Comparison of ENCODE assay signal across 8 mouse cellular contexts in genomic region chr9:50658941-50659388, GRCm38 (mm10). TPM values are rescaled to one million over a fixed set of nuclear protein-coding genes. Genes with fewer than 3 reads are reported as not detected.
A peak's percentile ranks its signal among the peaks of the same experiment; 100 is the strongest.
DNase-seq lines count a peak whose midpoint lies in the region; ATAC-seq and TF ChIP-seq lines count a peak whose summit lies in the region.

No protein-coding gene starts in this region.

- peak overlapping the region; percentile 73 for H3K4me2 ChIP-seq in heart, embryonic 12.5 days
- peak overlapping the region; percentile 77 for H3K4me2 ChIP-seq in intestine, embryonic 16.5 days (ENCODE audit: low read depth, low read length)
- H3K4me2 ChIP-seq in midbrain, postnatal 0 days (ENCODE audit: low read depth, low read length, poor library complexity, severe bottlenecking): peak overlapping the region; percentile 58

- peak; percentile 60 for ATAC-seq in heart, embryonic 12.5 days (ENCODE audit: insufficient number of reproducible peaks, low FRiP score)
- ATAC-seq in intestine, embryonic 16.5 days: peak; percentile 49
- peak; percentile 66 for ATAC-seq in midbrain, postnatal 0 days (ENCODE audit: low FRiP score)

- peaks cover 14% of the 10 kb centered on the region for H3K4me1 ChIP-seq in heart, embryonic 12.5 days (replicated peaks)
- H3K4me1 ChIP-seq in brown adipose tissue, adult 24 weeks (ENCODE audit: control insufficient read depth, insufficient read depth, insufficient read length, low read length): no peaks in the 10 kb centered on the region
- H3K4me1 ChIP-seq in intestine, embryonic 16.5 days (ENCODE audit: control insufficient read depth, insufficient read depth, low read length): peaks cover 14% of the 10 kb centered on the region
- 0 out of 2 replicates have a peak, but pooled peaks cover 2% of the 10 kb centered on the region for H3K4me1 ChIP-seq in midbrain, postnatal 0 days (ENCODE audit: insufficient read depth, low read length)

- TF ChIP-seq CTCF in midbrain, postnatal 0 days (IDR thresholded peaks at IDR 0.05): no peak

- WGBS in heart, embryonic 12.5 days: 0% methylated on average over 26 of the region's 28 CpGs
- under 1% methylated on average over 28 of the region's 28 CpGs for WGBS in intestine, embryonic 16.5 days
- under 1% methylated on average over 22 of the region's 28 CpGs for WGBS in midbrain, postnatal 0 days

- H3K9ac ChIP-seq in heart, embryonic 12.5 days: peak overlapping the region; percentile 97
- peak overlapping the region; percentile 95 for H3K9ac ChIP-seq in intestine, embryonic 16.5 days (ENCODE audit: low read depth, low read length)
- H3K9ac ChIP-seq in midbrain, postnatal 0 days (replicated peaks; ENCODE audit: low read length, poor library complexity, severe bottlenecking): peak overlapping the region; percentile 95

- peaks cover 33% of the 10 kb centered on the region for H3K36me3 ChIP-seq in heart, embryonic 12.5 days
- H3K36me3 ChIP-seq in intestine, embryonic 16.5 days (ENCODE audit: control insufficient read depth, insufficient read depth, low read length): no peaks in the 10 kb centered on the region
- H3K36me3 ChIP-seq in midbrain, postnatal 0 days (ENCODE audit: insufficient read depth, low read length): no peaks in the 10 kb centered on the region; the same call in 1 of the 2 replicates

- peak overlapping the region; percentile 98 for H3K4me3 ChIP-seq in heart, embryonic 12.5 days
- H3K4me3 ChIP-seq in brown adipose tissue, adult 24 weeks (ENCODE audit: insufficient read depth, low read depth, low read length): peak overlapping the region; percentile 69
- H3K4me3 ChIP-seq in intestine, embryonic 16.5 days (ENCODE audit: low read length): peak overlapping the region; percentile 98
- H3K4me3 ChIP-seq in midbrain, postnatal 0 days (ENCODE audit: low read depth, low read length): peak overlapping the region; percentile 94

- H3K9me3 ChIP-seq in heart, embryonic 12.5 days (replicated peaks): no peaks in the 10 kb centered on the region
- no peaks in the 10 kb centered on the region for H3K9me3 ChIP-seq in intestine, embryonic 16.5 days (ENCODE audit: control insufficient read depth, low read length)
- H3K9me3 ChIP-seq in midbrain, postnatal 0 days (ENCODE audit: low read length): no peaks in the 10 kb centered on the region

- no peaks in the 10 kb centered on the region for H3K27me3 ChIP-seq in heart, embryonic 12.5 days (replicated peaks)
- H3K27me3 ChIP-seq in intestine, embryonic 16.5 days (replicated peaks; ENCODE audit: control insufficient read depth, insufficient read depth, low read length): no peaks in the 10 kb centered on the region
- H3K27me3 ChIP-seq in midbrain, postnatal 0 days (ENCODE audit: insufficient read depth, low read length): no peaks in the 10 kb centered on the region

- no peak for DNase-seq in heart, adult 9 months (ENCODE audit: low spot score in 2 of 2)
- DNase-seq in CD8-positive naive resting alpha-beta T cell, adult 2 months (ENCODE audit: low read depth in 2 of 2, low spot score in 2 of 2): peak; percentile 0 to 1
- DNase-seq in midbrain, postnatal 0 days (ENCODE audit: low spot score): peak; percentile 22
- no peak for DNase-seq in spleen, adult 18-20 months
- DNase-seq in adrenal gland, adult 8-10 months: no peak

- peak overlapping the region; percentile 86 for H3K27ac ChIP-seq in heart, embryonic 12.5 days (ENCODE audit: poor library complexity, severe bottlenecking)
- H3K27ac ChIP-seq in brown adipose tissue, adult 24 weeks (replicated peaks; ENCODE audit: low read depth, low read length): peak overlapping the region; percentile 78
- peak overlapping the region; percentile 80 for H3K27ac ChIP-seq in intestine, embryonic 16.5 days (ENCODE audit: low read length)
- H3K27ac ChIP-seq in midbrain, postnatal 0 days (ENCODE audit: low read depth, low read length): peak overlapping the region; percentile 84

RNA-seq across cellular contexts. Expression of gene Dlat, which starts 0.6 kb away (rescaled TPM):
- 138 and 147 TPM in 2 replicates for polyA plus RNA-seq in heart, embryonic 12.5 days (2016; fragmentation: Nextera tagmentation; extraction: Ambion mirVana)
- 497 and 703 TPM in 2 replicates for polyA plus RNA-seq in brown adipose tissue, adult 24 weeks (2012; ENCODE audit: insufficient read depth, insufficient read length, missing spikeins)
- 61.0 and 63.7 TPM in 2 replicates for polyA plus RNA-seq in intestine, embryonic 16.5 days (2015; fragmentation: Nextera tagmentation; extraction: Ambion mirVana)
- 67.4 and 70.3 TPM in 2 replicates for total RNA-seq in midbrain, postnatal 0 days (2014; rRNA removed)
- 58.7 and 59.1 TPM in 2 replicates for polyA plus RNA-seq in midbrain, postnatal 0 days (2015; fragmentation: Nextera tagmentation; extraction: Ambion mirVana)
- total RNA-seq in adrenal gland, adult 8-10 months (2022): 100 to 1,000 TPM in 2 of 4 experiments, 10 to 100 TPM in 2; 71.5 to 123 (median 102) TPM

RNA-seq across cellular contexts. Expression of gene Nkapd1, which starts 41.7 kb away (rescaled TPM):
- polyA plus RNA-seq in heart, embryonic 12.5 days (2016; fragmentation: Nextera tagmentation; extraction: Ambion mirVana): 20.4 and 21.0 TPM in 2 replicates
- polyA plus RNA-seq in brown adipose tissue, adult 24 weeks (2012; ENCODE audit: insufficient read depth, insufficient read length, missing spikeins): 7.6 and 20.6 TPM in 2 replicates
- polyA plus RNA-seq in intestine, embryonic 16.5 days (2015; fragmentation: Nextera tagmentation; extraction: Ambion mirVana): 13.8 and 17.1 TPM in 2 replicates
- total RNA-seq in midbrain, postnatal 0 days (2014; rRNA removed): 10.9 and 19.3 TPM in 2 replicates
- polyA plus RNA-seq in midbrain, postnatal 0 days (2015; fragmentation: Nextera tagmentation; extraction: Ambion mirVana): 18.7 and 22.5 TPM in 2 replicates
- 10 to 100 TPM; 16.8 to 24.3 (median 22.4) TPM for total RNA-seq in adrenal gland, adult 8-10 months (2022)

RNA-seq across cellular contexts. Expression of gene Pih1d2, which starts 41.8 kb away (rescaled TPM):
- 2.5 and 3.0 TPM in 2 replicates for polyA plus RNA-seq in heart, embryonic 12.5 days (2016; fragmentation: Nextera tagmentation; extraction: Ambion mirVana)
- 1.0 and 2.8 TPM in 2 replicates for polyA plus RNA-seq in brown adipose tissue, adult 24 weeks (2012; ENCODE audit: insufficient read depth, insufficient read length, missing spikeins)
- 2.2 and 2.4 TPM in 2 replicates for polyA plus RNA-seq in intestine, embryonic 16.5 days (2015; fragmentation: Nextera tagmentation; extraction: Ambion mirVana)
- total RNA-seq in midbrain, postnatal 0 days (2014; rRNA removed): 1.3 and 15.0 TPM in 2 replicates
- 3.3 and 6.1 TPM in 2 replicates for polyA plus RNA-seq in midbrain, postnatal 0 days (2015; fragmentation: Nextera tagmentation; extraction: Ambion mirVana)
- 1 to 10 TPM; 2.5 to 3.5 (median 3.0) TPM for total RNA-seq in adrenal gland, adult 8-10 months (2022)

RNA-seq across cellular contexts. Expression of gene Timm8b, which starts 55.3 kb away (rescaled TPM):
- polyA plus RNA-seq in heart, embryonic 12.5 days (2016; fragmentation: Nextera tagmentation; extraction: Ambion mirVana): 290 and 305 TPM in 2 replicates
- 395 and 454 TPM in 2 replicates for polyA plus RNA-seq in brown adipose tissue, adult 24 weeks (2012; ENCODE audit: insufficient read depth, insufficient read length, missing spikeins)
- 296 and 314 TPM in 2 replicates for polyA plus RNA-seq in intestine, embryonic 16.5 days (2015; fragmentation: Nextera tagmentation; extraction: Ambion mirVana)
- total RNA-seq in midbrain, postnatal 0 days (2014; rRNA removed): 185 and 193 TPM in 2 replicates
- 404 and 419 TPM in 2 replicates for polyA plus RNA-seq in midbrain, postnatal 0 days (2015; fragmentation: Nextera tagmentation; extraction: Ambion mirVana)
- 100 to 1,000 TPM; 139 to 206 (median 156) TPM for total RNA-seq in adrenal gland, adult 8-10 months (2022)

RNA-seq across cellular contexts. Expression of gene Sdhd, which starts 55.4 kb away (rescaled TPM):
- polyA plus RNA-seq in heart, embryonic 12.5 days (2016; fragmentation: Nextera tagmentation; extraction: Ambion mirVana): 570 and 575 TPM in 2 replicates
- polyA plus RNA-seq in brown adipose tissue, adult 24 weeks (2012; ENCODE audit: insufficient read depth, insufficient read length, missing spikeins): 1,365 and 1,497 TPM in 2 replicates
- polyA plus RNA-seq in intestine, embryonic 16.5 days (2015; fragmentation: Nextera tagmentation; extraction: Ambion mirVana): 686 and 728 TPM in 2 replicates
- total RNA-seq in midbrain, postnatal 0 days (2014; rRNA removed): 189 and 214 TPM in 2 replicates
- polyA plus RNA-seq in midbrain, postnatal 0 days (2015; fragmentation: Nextera tagmentation; extraction: Ambion mirVana): 308 and 333 TPM in 2 replicates
- total RNA-seq in adrenal gland, adult 8-10 months (2022): 100 to 1,000 TPM; 137 to 229 (median 191) TPM

Comparison
In these comparisons a context has a peak if more than half of its experiments do, and no peak if none do; other contexts are left out.
1. DNase-seq: peak in CD8-positive naive resting alpha-beta T cell, adult 2 months (2 of 2) and midbrain, postnatal 0 days (single experiment); none in heart, adult 9 months (0 of 2), spleen, adult 18-20 months (0 of 2) and adrenal gland, adult 8-10 months (single experiment).
2. Peak in every context shown above with its lines, with median percentiles within 50 percentile points of each other: ATAC-seq, H3K27ac ChIP-seq, H3K4me2 ChIP-seq, H3K4me3 ChIP-seq and H3K9ac ChIP-seq.